Mouse (Mus musculus) embryonic facial prominence, embryonic 11.5 days (tissue): ENCODE data around the gene Tmem30a. TPM values are rescaled to one million over a fixed set of nuclear protein-coding genes. Genes with fewer than 3 reads are reported as not detected.

Experiments
- ATAC-seq: fragments of 200-750 bp; cut with Nextera tagmentation; replicated peaks from 2 replicates; pipeline ENCODE4 v1.8.0; 2017; ENCODE audit warnings: low read depth; ENCODE audit not compliant: insufficient number of reproducible peaks, low FRiP score, low TSS enrichment
- DNase-seq: peaks from one replicate; pipeline ENCODE4 v3.0.0-alpha.2; 2015; ENCODE audit warnings: low spot score
- H3K27ac ChIP-seq: fragments of 300-500 bp; sonication (generic); replicated peaks from 2 replicates; pipeline ENCODE4 v1.5.1; 2014; ENCODE audit warnings: mild to moderate bottlenecking, low read depth, low read length, control low read depth
- H3K27me3 ChIP-seq: fragments of 300-500 bp; sonication (generic); 2 replicates; pipeline ENCODE4 v1.6.1; 2014; ENCODE audit warnings: mild to moderate bottlenecking, low read length, moderate library complexity, mixed read lengths; ENCODE audit not compliant: control insufficient read depth, insufficient read depth
- H3K36me3 ChIP-seq: fragments of 300-500 bp; sonication (generic); replicated peaks from 2 replicates; pipeline ENCODE4 v1.6.1; 2014; ENCODE audit warnings: low read depth, mild to moderate bottlenecking, low read length, moderate library complexity, mixed read lengths; ENCODE audit not compliant: control insufficient read depth, insufficient read depth
- H3K4me1 ChIP-seq: fragments of 300-500 bp; sonication (generic); 2 replicates; pipeline ENCODE4 v1.6.1; 2014; ENCODE audit warnings: low read length, mixed read lengths; ENCODE audit not compliant: control insufficient read depth, insufficient read depth
- H3K4me2 ChIP-seq: fragments of 300-500 bp; sonication (generic); 2 replicates; pipeline ENCODE4 v1.6.1; 2014; ENCODE audit warnings: low read depth, mild to moderate bottlenecking, control low read depth, low read length, moderate library complexity
- H3K4me3 ChIP-seq: fragments of 300-500 bp; sonication (generic); 2 replicates; pipeline ENCODE4 v1.5.1; 2014; ENCODE audit warnings: low read depth, low read length, control low read depth
- H3K9ac ChIP-seq: fragments of 300-500 bp; sonication (generic); replicated peaks from 2 replicates; pipeline ENCODE4 v1.6.1; 2014; ENCODE audit warnings: mild to moderate bottlenecking, control low read depth, low read length
- H3K9me3 ChIP-seq: fragments of 300-500 bp; sonication (generic); replicated peaks from 2 replicates; pipeline ENCODE4 v1.6.1; 2016; ENCODE audit warnings: mild to moderate bottlenecking, low read length, inconsistent platforms, mixed read lengths; ENCODE audit not compliant: control insufficient read depth
- WGBS: fragments of 180-500 bp; shearing (Covaris S2); extraction: QIAGEN DNeasy Blood & Tissue Kit; methylation state at CpG from one replicate; pipeline ENCODE4 v1.1.7; 2014; 5-methylcytosine and 5-hydroxymethylcytosine counted together
- polyA plus RNA-seq: library from polyadenylated mRNA; unstranded; fragments of >200 nt; fragmentation: Nextera tagmentation; extraction: Ambion mirVana; gene quantifications from 2 replicates; pipeline ENCODE4 v1.2.1, GENCODE M21; 2014

Gene Tmem30a
- 64.2 and 73.6 TPM in 2 replicates for polyA plus RNA-seq

- H3K36me3 ChIP-seq: no peaks in the 10 kb centered on the region
- H3K4me3 ChIP-seq: peak within 1 kb of the TSS; percentile 95
- ATAC-seq: peak; percentile 97
- under 1% methylated on average over 89 of the region's 91 CpGs for WGBS
- H3K9me3 ChIP-seq: no peaks in the 10 kb centered on the region
- peak within 1 kb of the TSS; percentile 58 for H3K4me2 ChIP-seq
- peak within 1 kb of the TSS; percentile 91 for H3K9ac ChIP-seq
- H3K27ac ChIP-seq: peak within 1 kb of the TSS; percentile 87
- peak; percentile 96 for DNase-seq
- H3K4me1 ChIP-seq: no peaks in the 10 kb centered on the region
- no peaks in the 10 kb centered on the region for H3K27me3 ChIP-seq
These were observed at the start of gene Tmem30a for GRCm38 (mm10) chr9:79792841-79793835. Gene Tmem30a (minus strand): TSS chr9:79793507.

GRCm38 (mm10) chr9:79842615-79843014 is 49.3 kb upstream of the Tmem30a start:
- DNase-seq (no peak), ATAC-seq (no peak)
- H3K36me3 ChIP-seq: no peaks in the 10 kb centered on the region
- no peaks in the 10 kb centered on the region for H3K27me3 ChIP-seq
- no peak overlapping the region for H3K4me3 ChIP-seq
- H3K27ac ChIP-seq: no peak overlapping the region
- H3K4me2 ChIP-seq: no peak overlapping the region
- H3K4me1 ChIP-seq: no peaks in the 10 kb centered on the region
- no peaks in the 10 kb centered on the region for H3K9me3 ChIP-seq
- no peak overlapping the region for H3K9ac ChIP-seq
- 85% methylated on average over 6 of the region's 6 CpGs for WGBS

- DNase-seq: no peak
- no peaks in the 10 kb centered on the region for H3K9me3 ChIP-seq
- no peak overlapping the region for H3K4me3 ChIP-seq
- H3K27me3 ChIP-seq: no peaks in the 10 kb centered on the region
- H3K27ac ChIP-seq: no peak overlapping the region
- H3K4me1 ChIP-seq: no peaks in the 10 kb centered on the region
- H3K4me2 ChIP-seq: no peak overlapping the region
- H3K36me3 ChIP-seq: no peaks in the 10 kb centered on the region
- 0 out of 2 replicates have a peak, but pooled peaks have one; percentile 29 for ATAC-seq
- H3K9ac ChIP-seq: no peak overlapping the region
These were observed 48.7 kb upstream of the Tmem30a start for GRCm38 (mm10) chr9:79842028-79842427.

GRCm38 (mm10) chr9:79831294-79831693 is 38.0 kb upstream of the Tmem30a start:
- Histone ChIP-seq H3K27me3 (no peaks in the 10 kb centered on the region), H3K9me3 (no peaks in the 10 kb centered on the region), H3K4me1 (no peaks in the 10 kb centered on the region), H3K9ac (no peak overlapping the region), H3K36me3 (no peaks in the 10 kb centered on the region), H3K4me3 (no peak overlapping the region), H3K27ac (no peak overlapping the region), H3K4me2 (no peak overlapping the region)
- 83% methylated on average over 1 of the region's 1 CpGs for WGBS
- DNase-seq (no peak), ATAC-seq (peak; percentile 49; the same call in 1 of the 2 replicates)

- no peak for DNase-seq
These were observed 37.6 kb upstream of the Tmem30a start for GRCm38 (mm10) chr9:79830874-79831273.

GRCm38 (mm10) chr9:79829842-79830800 is 36.8 kb upstream of the Tmem30a start:
- Histone ChIP-seq H3K4me1 (no peaks in the 10 kb centered on the region), H3K36me3 (no peaks in the 10 kb centered on the region), H3K9ac (0 out of 2 replicates have a peak overlapping the region, but pooled peaks have one; percentile 9), H3K27ac (no peak overlapping the region), H3K9me3 (no peaks in the 10 kb centered on the region), H3K4me3 (peak overlapping the region; percentile 5; the same call in 1 of the 2 replicates), H3K27me3 (no peaks in the 10 kb centered on the region), H3K4me2 (no peak overlapping the region)
- DNase-seq: no peak
- 65% methylated on average over 23 of the region's 23 CpGs for WGBS
- ATAC-seq: no peak

More at GRCm38 (mm10) chr9:79830874-79831273, 37.6 kb upstream of the Tmem30a start:
- Histone ChIP-seq H3K36me3 (no peaks in the 10 kb centered on the region), H3K27ac (no peak overlapping the region), H3K4me3 (no peak overlapping the region), H3K9me3 (no peaks in the 10 kb centered on the region), H3K9ac (no peak overlapping the region), H3K4me2 (no peak overlapping the region), H3K27me3 (no peaks in the 10 kb centered on the region), H3K4me1 (no peaks in the 10 kb centered on the region)
- WGBS: 34% methylated on average over 4 of the region's 4 CpGs
- peak; percentile 93 for ATAC-seq

GRCm38 (mm10) chr9:79827072-79827471 is 33.8 kb upstream of the Tmem30a start:
- Histone ChIP-seq H3K4me2 (no peak overlapping the region), H3K27me3 (no peaks in the 10 kb centered on the region), H3K36me3 (no peaks in the 10 kb centered on the region), H3K9me3 (no peaks in the 10 kb centered on the region), H3K4me3 (no peak overlapping the region), H3K9ac (no peak overlapping the region), H3K4me1 (no peaks in the 10 kb centered on the region), H3K27ac (no peak overlapping the region)
- no peak for DNase-seq
- WGBS: 80% methylated on average over 2 of the region's 2 CpGs
- ATAC-seq: no peak
